Mouse (Mus musculus) olfactory bulb, adult 2 months (tissue): ENCODE measurements at regions not wholly inside any gene's neighbourhood (a gene's known extent, or its start where the extent isn't known, plus 50 kb on each side); places are given as distances from the start of the nearest gene placed in this dataset.

Experiments
- H3K27ac ChIP-seq: fragments of 200-500 bp; 2 replicates; pipeline ENCODE4 v1.5.1; 2012; ENCODE audit warnings: low read depth, low read length; ENCODE audit not compliant: insufficient read depth
- H3K4me1 ChIP-seq: fragments of 200-500 bp; 2 replicates; pipeline ENCODE4 v1.6.1; 2012; ENCODE audit warnings: low read length; ENCODE audit not compliant: control insufficient read depth, insufficient read depth
- H3K4me3 ChIP-seq: fragments of 200-500 bp; 2 replicates; pipeline ENCODE4 v1.5.1; 2012; ENCODE audit warnings: mild to moderate bottlenecking, low read depth, low read length, moderate library complexity; ENCODE audit not compliant: insufficient read depth
- CTCF ChIP-seq: fragments of 200-500 bp; IDR thresholded peaks from 2 replicates; pipeline ENCODE4 v1.5.1; 2012; ENCODE audit warnings: low read depth, mild to moderate bottlenecking, low read length, moderate library complexity; ENCODE audit not compliant: insufficient read depth
- POLR2A ChIP-seq: fragments of 200-500 bp; IDR thresholded peaks from 2 replicates; pipeline ENCODE4 v1.6.1; 2012; ENCODE audit warnings: mild to moderate bottlenecking, low read depth, low read length, moderate library complexity; ENCODE audit not compliant: insufficient read depth
- WGBS: fragments of 180-500 bp; shearing (Covaris S2); methylation state at CpG from one replicate; pipeline ENCODE4 v1.1.7; 2018; 5-methylcytosine and 5-hydroxymethylcytosine counted together

GRCm38 (mm10) chr8:48937144-48937543 lies 93.4 kb upstream of the Tenm3 start:
- WGBS, result 95% methylated on average over 3 of the region's 3 CpGs
- Histone ChIP-seq H3K4me3 (no peak overlapping the region), H3K4me1 (no peaks in the 10 kb centered on the region), H3K27ac (no peak overlapping the region)
- TF ChIP-seq POLR2A (no peak), CTCF (no peak)

GRCm38 (mm10) chr8:48927135-48927534 lies 83.4 kb upstream of the Tenm3 start:
- Histone ChIP-seq H3K27ac (no peak overlapping the region), H3K4me1 (no peaks in the 10 kb centered on the region), H3K4me3 (no peak overlapping the region)
- 89% methylated on average over 11 of the region's 11 CpGs for WGBS
- TF ChIP-seq POLR2A (no peak), CTCF (no peak)

DNA sequence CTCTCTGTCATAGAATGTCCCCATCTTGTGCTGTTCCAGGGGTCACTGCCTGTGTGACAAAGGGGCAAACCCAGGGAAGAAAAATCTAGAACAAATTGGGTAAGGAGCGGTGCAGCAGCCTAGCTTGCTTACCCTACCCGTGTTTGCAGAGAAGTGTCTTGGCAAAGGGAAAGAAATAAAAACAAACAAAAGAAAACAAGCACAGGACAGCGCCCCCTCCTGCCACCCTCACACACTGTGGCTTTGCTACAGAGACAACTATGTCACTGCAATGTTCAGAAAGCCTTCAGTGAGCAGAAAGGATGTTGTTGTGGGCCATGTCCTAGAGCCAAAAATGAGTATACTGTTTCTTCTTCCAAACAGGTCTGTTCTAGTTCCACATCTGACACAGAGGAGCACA lies 71.5 kb upstream of the Tenm3 start:
- no peak for TF ChIP-seq POLR2A
- no peak for TF ChIP-seq CTCF
- 0 out of 2 replicates have a peak, but pooled peaks cover 2% of the 10 kb centered on the region for H3K4me1 ChIP-seq
- H3K4me3 ChIP-seq, result no peak overlapping the region
- WGBS, result 57% methylated on average over 3 of the region's 3 CpGs
- H3K27ac ChIP-seq, result no peak overlapping the region

GRCm38 (mm10) chr8:48912842-48913241 lies 69.1 kb upstream of the Tenm3 start:
- H3K4me1 ChIP-seq, result 0 out of 2 replicates have a peak, but pooled peaks cover 2% of the 10 kb centered on the region
- no peak overlapping the region for H3K27ac ChIP-seq
- 91% methylated on average over 4 of the region's 4 CpGs for WGBS
- TF ChIP-seq CTCF (no peak), POLR2A (no peak)
- H3K4me3 ChIP-seq, result no peak overlapping the region

- WGBS, result 93% methylated on average over 6 of the region's 6 CpGs
- H3K27ac ChIP-seq, result no peak overlapping the region
- no peak overlapping the region for H3K4me3 ChIP-seq
- no peak for TF ChIP-seq CTCF
- no peak for TF ChIP-seq POLR2A
- H3K4me1 ChIP-seq, result no peaks in the 10 kb centered on the region
Observed at GRCm38 (mm10) chr8:48901668-48902406, 58.1 kb upstream of the Tenm3 start.

- 94% methylated on average over 2 of the region's 2 CpGs for WGBS
- H3K4me1 ChIP-seq, result no peaks in the 10 kb centered on the region
- no peak overlapping the region for H3K27ac ChIP-seq
- TF ChIP-seq POLR2A, result no peak
- TF ChIP-seq CTCF, result no peak
- no peak overlapping the region for H3K4me3 ChIP-seq
Observed at GRCm38 (mm10) chr8:48896687-48897086, 52.9 kb upstream of the Tenm3 start.

DNA sequence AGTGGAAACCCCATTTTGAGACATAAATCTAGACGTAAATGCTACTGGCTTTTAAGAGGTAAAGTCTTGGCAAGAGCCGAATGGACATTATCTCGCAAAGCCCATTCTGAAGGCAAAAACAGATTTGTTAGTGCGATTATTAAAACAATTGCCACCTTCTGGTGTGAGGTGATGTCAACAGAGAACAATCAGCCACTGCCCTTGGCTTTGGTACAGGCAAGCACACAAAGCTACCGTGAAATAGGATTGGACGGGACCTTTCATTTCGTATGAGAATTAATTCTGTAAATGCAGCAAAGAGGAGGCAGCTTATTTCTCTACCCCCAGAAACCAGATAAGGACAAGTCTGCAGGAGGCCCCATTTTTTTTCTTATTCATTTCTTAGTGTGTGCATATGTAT lies 52.5 kb upstream of the Tenm3 start:
- 82% methylated on average over 7 of the region's 7 CpGs for WGBS
- H3K27ac ChIP-seq, result no peak overlapping the region
- H3K4me1 ChIP-seq, result no peaks in the 10 kb centered on the region
- TF ChIP-seq CTCF (no peak), POLR2A (no peak)
- no peak overlapping the region for H3K4me3 ChIP-seq

DNA sequence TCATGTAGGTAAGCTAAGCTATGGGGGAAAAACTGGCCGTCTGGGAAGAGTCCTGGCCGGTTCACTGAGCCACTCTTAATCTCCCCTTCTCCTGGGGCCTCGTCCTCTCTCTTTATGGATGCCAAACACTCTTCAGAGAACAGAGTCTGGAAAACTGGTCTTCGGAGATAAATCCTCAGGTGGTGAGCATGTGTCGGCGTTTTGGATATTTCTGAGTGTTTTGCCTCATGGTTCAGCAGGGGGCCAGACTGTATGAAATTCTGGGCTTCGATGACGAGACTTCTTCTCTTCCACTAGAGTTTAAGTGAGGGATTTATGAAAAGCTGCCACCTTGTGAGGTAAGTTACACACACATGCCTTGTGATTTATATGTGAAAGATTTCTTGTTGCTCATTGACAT lies 51.8 kb upstream of the Tenm3 start:
- WGBS, result 85% methylated on average over 8 of the region's 8 CpGs
- TF ChIP-seq CTCF (no peak), POLR2A (no peak)
- no peaks in the 10 kb centered on the region for H3K4me1 ChIP-seq
- H3K4me3 ChIP-seq, result no peak overlapping the region
- H3K27ac ChIP-seq, result no peak overlapping the region
